Mouse (Mus musculus): ENCODE results near the gene Ints4. TPM values are rescaled to one million over a fixed set of nuclear protein-coding genes. Genes with fewer than 3 reads are reported as not detected.

The Ints4 gene
- polyA plus RNA-seq, 1 experiment = 52.8 TPM

- no peak overlapping the region for H3K4me3 ChIP-seq (ENCODE audit: insufficient read depth, low read length)
- no peak overlapping the region for H3K27ac ChIP-seq (ENCODE audit: insufficient read depth, low read length)
- H3K4me1 ChIP-seq (ENCODE audit: control insufficient read depth, insufficient read depth, low read length) = no peaks in the 10 kb centered on the region
- TF ChIP-seq CTCF (IDR thresholded peaks at IDR 0.05; ENCODE audit: extremely low read depth, insufficient read depth, low read length) = no peak
- TF ChIP-seq POLR2A (IDR thresholded peaks at IDR 0.05; ENCODE audit: extremely low read depth, insufficient read depth, low read length) = no peak
Measured at GRCm38 (mm10) chr7:97454795-97455194, 26.0 kb upstream of the Ints4 start.

- Histone ChIP-seq H3K27ac (ENCODE audit: insufficient read depth, low read length) (no peak overlapping the region), H3K4me1 (ENCODE audit: control insufficient read depth, insufficient read depth, low read length) (no peaks in the 10 kb centered on the region), H3K4me3 (ENCODE audit: insufficient read depth, low read length) (no peak overlapping the region)
- TF ChIP-seq CTCF (IDR thresholded peaks at IDR 0.05; ENCODE audit: extremely low read depth, insufficient read depth, low read length) = no peak
- TF ChIP-seq POLR2A (IDR thresholded peaks at IDR 0.05; ENCODE audit: extremely low read depth, insufficient read depth, low read length) = no peak
Measured at GRCm38 (mm10) chr7:97455577-97455976, 25.2 kb upstream of the Ints4 start.

- Histone ChIP-seq H3K4me3 (ENCODE audit: insufficient read depth, low read length) (no peak overlapping the region), H3K4me1 (ENCODE audit: control insufficient read depth, insufficient read depth, low read length) (no peaks in the 10 kb centered on the region), H3K27ac (ENCODE audit: insufficient read depth, low read length) (no peak overlapping the region)
- TF ChIP-seq CTCF (IDR thresholded peaks at IDR 0.05; ENCODE audit: extremely low read depth, insufficient read depth, low read length) = no peak
- no peak for TF ChIP-seq POLR2A (IDR thresholded peaks at IDR 0.05; ENCODE audit: extremely low read depth, insufficient read depth, low read length)
Measured at GRCm38 (mm10) chr7:97473001-97473400, 7.8 kb upstream of the Ints4 start.

DNA sequence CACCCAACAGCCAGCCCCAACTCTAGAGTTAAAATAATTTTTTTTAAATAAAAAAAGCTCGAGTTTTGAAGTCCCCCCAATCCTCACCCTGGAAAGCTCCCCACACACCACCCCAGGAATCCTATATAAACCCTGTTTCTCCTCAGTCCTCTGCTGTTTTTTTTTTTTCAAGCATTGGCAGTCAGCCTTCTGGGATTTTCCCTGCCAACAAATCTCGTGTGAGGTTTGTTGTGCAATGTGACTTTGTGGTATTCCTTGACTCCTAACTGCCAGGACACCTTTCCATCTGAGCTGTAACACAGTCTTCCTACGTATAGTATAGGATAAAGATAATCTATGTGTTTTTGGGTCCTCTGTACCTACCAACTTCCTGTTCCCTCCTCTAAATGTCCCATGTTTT is 1.4 kb upstream of the Ints4 start:
- Histone ChIP-seq H3K27ac (ENCODE audit: insufficient read depth, low read length) (no peak overlapping the region), H3K4me3 (ENCODE audit: insufficient read depth, low read length) (no peak overlapping the region), H3K4me1 (ENCODE audit: control insufficient read depth, insufficient read depth, low read length) (no peaks in the 10 kb centered on the region; the same call in 1 of the 2 replicates)
- no peak for TF ChIP-seq POLR2A (IDR thresholded peaks at IDR 0.05; ENCODE audit: extremely low read depth, insufficient read depth, low read length)
- no peak for TF ChIP-seq CTCF (IDR thresholded peaks at IDR 0.05; ENCODE audit: extremely low read depth, insufficient read depth, low read length)

GRCm38 (mm10) chr7:97480290-97480689 is 466 bp upstream of the Ints4 start:
- TF ChIP-seq POLR2A (IDR thresholded peaks at IDR 0.05; ENCODE audit: extremely low read depth, insufficient read depth, low read length) = no peak
- TF ChIP-seq CTCF (IDR thresholded peaks at IDR 0.05; ENCODE audit: extremely low read depth, insufficient read depth, low read length) = no peak
- H3K4me1 ChIP-seq (ENCODE audit: control insufficient read depth, insufficient read depth, low read length) = no peaks in the 10 kb centered on the region; the same call in 1 of the 2 replicates
- H3K27ac ChIP-seq (ENCODE audit: insufficient read depth, low read length) = no peak overlapping the region
- H3K4me3 ChIP-seq (ENCODE audit: insufficient read depth, low read length) = no peak overlapping the region; the same call in 1 of the 2 replicates

DNA sequence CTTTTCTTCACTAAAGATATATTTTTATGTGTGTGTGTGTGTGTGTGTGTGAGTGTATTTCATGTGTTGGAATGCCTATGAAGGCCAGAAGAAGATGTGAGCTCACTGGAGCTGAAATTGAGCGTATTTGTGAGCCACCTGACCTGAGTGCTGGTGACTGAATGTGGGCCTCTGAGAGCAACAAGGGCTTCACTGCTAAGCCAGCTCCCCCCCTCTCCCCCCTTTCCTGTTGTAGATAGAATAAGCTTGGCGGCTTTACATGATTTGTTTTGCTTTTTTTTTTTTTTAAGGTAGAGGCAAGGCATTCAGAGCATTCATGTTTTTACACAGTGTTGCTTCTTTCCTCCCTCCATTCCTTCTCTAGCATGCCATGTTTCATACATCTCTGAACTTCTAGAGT is 2.6 kb downstream of the Ints4 start:
- Histone ChIP-seq H3K27ac (ENCODE audit: insufficient read depth, low read length) (no peak overlapping the region), H3K4me3 (ENCODE audit: insufficient read depth, low read length) (no peak overlapping the region), H3K4me1 (ENCODE audit: control insufficient read depth, insufficient read depth, low read length) (no peaks in the 10 kb centered on the region; the same call in 1 of the 2 replicates)
- TF ChIP-seq POLR2A (IDR thresholded peaks at IDR 0.05; ENCODE audit: extremely low read depth, insufficient read depth, low read length) = no peak
- no peak for TF ChIP-seq CTCF (IDR thresholded peaks at IDR 0.05; ENCODE audit: extremely low read depth, insufficient read depth, low read length)

DNA sequence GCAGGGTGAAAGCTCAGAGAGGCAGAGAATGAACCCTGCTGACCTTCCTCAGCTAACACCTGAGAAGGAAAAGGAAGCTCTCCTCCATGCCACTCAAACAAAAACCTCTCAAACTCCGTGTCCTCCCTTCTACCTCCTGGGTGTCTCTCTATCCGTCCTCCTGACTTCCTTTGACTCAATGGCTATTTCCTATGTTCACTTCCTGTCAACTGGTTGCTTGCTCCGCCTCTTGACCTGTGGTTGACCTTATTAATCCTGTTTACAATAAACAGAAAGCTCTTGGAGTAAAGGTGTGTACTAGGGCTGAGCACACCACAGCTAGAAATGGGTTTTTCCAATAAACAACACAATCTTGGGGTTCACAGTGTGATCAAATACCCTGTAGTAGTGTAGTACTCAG is 10.4 kb downstream of the Ints4 start:
- no peaks in the 10 kb centered on the region; the same call in 1 of the 2 replicates for H3K4me1 ChIP-seq (ENCODE audit: control insufficient read depth, insufficient read depth, low read length)
- no peak overlapping the region for H3K27ac ChIP-seq (ENCODE audit: insufficient read depth, low read length)
- TF ChIP-seq POLR2A (IDR thresholded peaks at IDR 0.05; ENCODE audit: extremely low read depth, insufficient read depth, low read length) (no peak), CTCF (IDR thresholded peaks at IDR 0.05; ENCODE audit: extremely low read depth, insufficient read depth, low read length) (no peak)
- H3K4me3 ChIP-seq (ENCODE audit: insufficient read depth, low read length) = no peak overlapping the region

DNA sequence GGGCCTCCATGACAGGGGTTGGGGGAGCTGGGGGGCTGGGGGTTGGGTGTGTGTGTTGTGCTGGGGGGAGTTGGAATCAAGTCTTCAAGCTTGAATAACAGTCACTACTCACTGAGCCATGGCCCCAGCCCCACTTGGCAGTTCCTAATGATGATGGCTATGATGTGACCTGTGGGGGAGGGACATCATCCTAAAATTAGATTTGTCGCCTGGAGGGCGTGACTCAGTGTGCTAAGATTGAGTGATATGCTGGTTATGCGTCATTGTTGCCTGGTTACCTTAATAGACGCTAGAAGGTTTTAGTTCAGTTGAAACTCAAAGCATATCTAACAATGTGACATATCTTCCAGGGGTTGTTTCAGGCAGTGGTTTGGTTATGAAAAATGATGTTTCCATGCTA is 11.7 kb downstream of the Ints4 start:
- H3K27ac ChIP-seq (ENCODE audit: insufficient read depth, low read length) = no peak overlapping the region
- no peak overlapping the region for H3K4me3 ChIP-seq (ENCODE audit: insufficient read depth, low read length)
- TF ChIP-seq CTCF (IDR thresholded peaks at IDR 0.05; ENCODE audit: extremely low read depth, insufficient read depth, low read length) (no peak), POLR2A (IDR thresholded peaks at IDR 0.05; ENCODE audit: extremely low read depth, insufficient read depth, low read length) (no peak)

DNA sequence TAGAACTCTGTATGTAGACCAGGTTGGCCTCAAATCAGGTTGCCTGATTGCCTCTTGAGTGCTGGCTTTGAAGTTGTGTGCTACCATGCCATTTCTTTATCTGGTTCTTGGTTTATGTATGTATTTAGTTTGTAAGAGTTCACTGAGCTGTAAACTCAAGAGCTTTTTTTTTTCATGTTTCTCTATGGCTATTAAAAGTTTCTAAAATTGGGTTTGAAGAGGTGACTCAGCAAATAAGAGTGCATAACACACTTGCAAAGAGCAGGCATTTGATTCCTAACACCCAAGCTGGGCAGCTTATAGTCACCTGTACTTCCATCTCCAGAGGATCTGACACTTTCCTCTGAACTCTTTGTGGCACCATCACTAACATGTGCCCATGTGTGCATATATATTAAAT is 14.3 kb downstream of the Ints4 start:
- no peak overlapping the region for H3K27ac ChIP-seq (ENCODE audit: insufficient read depth, low read length)
- TF ChIP-seq CTCF (IDR thresholded peaks at IDR 0.05; ENCODE audit: extremely low read depth, insufficient read depth, low read length) (no peak), POLR2A (IDR thresholded peaks at IDR 0.05; ENCODE audit: extremely low read depth, insufficient read depth, low read length) (no peak)
- H3K4me1 ChIP-seq (ENCODE audit: control insufficient read depth, insufficient read depth, low read length) = no peaks in the 10 kb centered on the region; the same call in 1 of the 2 replicates

More for the DNA sequence above, 11.7 kb downstream of the Ints4 start:
- H3K4me1 ChIP-seq (ENCODE audit: control insufficient read depth, insufficient read depth, low read length) = no peaks in the 10 kb centered on the region; the same call in 1 of the 2 replicates

DNA sequence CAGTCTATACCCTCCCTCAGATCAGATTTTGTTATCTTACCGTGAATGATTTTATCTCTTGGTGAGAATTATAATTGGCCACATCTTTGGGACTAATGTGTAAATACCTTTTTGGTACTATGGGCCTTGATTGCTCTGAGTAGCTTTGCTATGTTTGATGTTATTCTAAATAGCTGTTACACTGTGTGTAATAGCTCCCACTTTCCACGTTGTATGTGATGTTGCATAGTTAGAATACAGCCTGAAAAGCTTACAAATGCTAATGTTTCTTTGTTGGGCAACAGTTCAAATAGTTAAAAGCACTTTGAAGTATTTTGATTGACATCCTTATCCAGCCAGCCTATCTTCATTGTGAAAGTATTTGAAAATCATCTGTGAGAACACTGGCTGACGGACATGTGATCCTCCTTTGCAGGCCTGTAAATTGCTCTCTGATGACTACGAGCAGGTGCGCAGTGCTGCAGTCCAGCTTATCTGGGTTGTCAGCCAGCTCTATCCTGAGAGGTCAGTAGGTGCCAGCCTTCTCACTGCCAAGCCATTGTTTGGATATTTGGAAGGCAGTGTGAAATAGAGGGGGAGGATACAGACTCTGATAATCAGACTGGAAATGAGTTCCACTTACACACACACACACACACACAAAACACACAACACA is 19.9 kb downstream of the Ints4 start:
- H3K4me1 ChIP-seq (ENCODE audit: control insufficient read depth, insufficient read depth, low read length) = no peaks in the 10 kb centered on the region
- H3K4me3 ChIP-seq (ENCODE audit: insufficient read depth, low read length) = no peak overlapping the region
- no peak overlapping the region for H3K27ac ChIP-seq (ENCODE audit: insufficient read depth, low read length)
- TF ChIP-seq CTCF (IDR thresholded peaks at IDR 0.05; ENCODE audit: extremely low read depth, insufficient read depth, low read length) (no peak), POLR2A (IDR thresholded peaks at IDR 0.05; ENCODE audit: extremely low read depth, insufficient read depth, low read length) (no peak)

More for the DNA sequence above, 14.3 kb downstream of the Ints4 start:
- no peak overlapping the region for H3K4me3 ChIP-seq (ENCODE audit: insufficient read depth, low read length)
